Mouse (Mus musculus) CH12F3 (cell line): Measurements from ENCODE around the gene Arhgap15.

Experiments
- in situ Hi-C: fragments of 300-500 bp; cut with MboI; formaldehyde crosslinking; loops from 2 replicates; pipeline ENCODE4 v1.14.3; 2020; ENCODE audit warnings: low sequenced_read_pairs

Gene Arhgap15

GRCm38 (mm10) chr2:44104282-44105197, 355.9 kb downstream of the Arhgap15 start:
- in situ Hi-C loops, result no loop called here

- in situ Hi-C loops, result no loop called here
Observed at GRCm38 (mm10) chr2:44105198-44105555, 356.6 kb downstream of the Arhgap15 start.

GRCm38 (mm10) chr2:44106359-44106758, 357.7 kb downstream of the Arhgap15 start:
- in situ Hi-C loops, result no loop called here

- in situ Hi-C loops, result no loop called here
Observed at GRCm38 (mm10) chr2:44111276-44111675, 362.7 kb downstream of the Arhgap15 start.

GRCm38 (mm10) chr2:44112990-44113798, 364.6 kb downstream of the Arhgap15 start:
- in situ Hi-C loops, result no loop called here

- in situ Hi-C loops, result no loop called here
Observed at GRCm38 (mm10) chr2:44114296-44114695, 365.7 kb downstream of the Arhgap15 start.

- in situ Hi-C loops, result no loop called here
Observed at GRCm38 (mm10) chr2:44121162-44121561, 372.5 kb downstream of the Arhgap15 start.

GRCm38 (mm10) chr2:44123246-44123645, 374.6 kb downstream of the Arhgap15 start:
- in situ Hi-C loops, result no loop called here

- in situ Hi-C loops, result no loop called here
Observed at GRCm38 (mm10) chr2:44124093-44124492, 375.5 kb downstream of the Arhgap15 start.

GRCm38 (mm10) chr2:44124683-44125082, 376.1 kb downstream of the Arhgap15 start:
- in situ Hi-C loops, result no loop called here

- in situ Hi-C loops, result no loop called here
Observed at GRCm38 (mm10) chr2:44126044-44126695, 377.5 kb downstream of the Arhgap15 start.

- in situ Hi-C loops, result no loop called here
Observed at GRCm38 (mm10) chr2:44129533-44129932, 380.9 kb downstream of the Arhgap15 start.

GRCm38 (mm10) chr2:44131271-44131670, 382.6 kb downstream of the Arhgap15 start:
- in situ Hi-C loops, result no loop called here

GRCm38 (mm10) chr2:44134796-44135195, 386.2 kb downstream of the Arhgap15 start:
- in situ Hi-C loops, result no loop called here

- in situ Hi-C loops, result no loop called here
Observed at GRCm38 (mm10) chr2:44140455-44140854, 391.8 kb downstream of the Arhgap15 start.

- in situ Hi-C loops, result no loop called here
Observed at GRCm38 (mm10) chr2:44142152-44142551, 393.5 kb downstream of the Arhgap15 start.

GRCm38 (mm10) chr2:44142611-44143010, 394.0 kb downstream of the Arhgap15 start:
- in situ Hi-C loops, result no loop called here

GRCm38 (mm10) chr2:44146124-44146981, 397.7 kb downstream of the Arhgap15 start:
- in situ Hi-C loops, result no loop called here

- in situ Hi-C loops, result no loop called here
Observed at GRCm38 (mm10) chr2:44147486-44147885, 398.9 kb downstream of the Arhgap15 start.

GRCm38 (mm10) chr2:44147971-44148370, 399.3 kb downstream of the Arhgap15 start:
- in situ Hi-C loops, result no loop called here
